Mouse (Mus musculus) CH12.LX (cell line): ENCODE data around the gene Clasp2.

Experiments used
- CTCF ChIP-seq, 2 experiments: IDR thresholded peaks in 1 of 2; conservative IDR thresholded peaks in 1 of 2; 2 replicates each; pipeline ENCODE4 v1.5.1; 2011 to 2012; ENCODE audit warnings: low read depth in 2 of 2, low read length in 2 of 2, improper control_type of control experiment in 1 of 2, inconsistent platforms in 1 of 2, mild to moderate bottlenecking in 1 of 2, moderate library complexity in 1 of 2
- POLR2A ChIP-seq: IDR thresholded peaks from 2 replicates; pipeline ENCODE4 v1.6.1; 2011; ENCODE audit warnings: low read depth, mild to moderate bottlenecking, improper control_type of control experiment, low read length
- SIN3A ChIP-seq: IDR thresholded peaks from 2 replicates; pipeline ENCODE4 v1.6.1; 2012; ENCODE audit warnings: low read length, improper control_type of control experiment, inconsistent platforms
- ZMIZ1 ChIP-seq: IDR thresholded peaks from 2 replicates; pipeline ENCODE4 v1.6.1; 2012; ENCODE audit warnings: low read depth, mild to moderate bottlenecking, inconsistent platforms, low read length, improper control_type of control experiment

GRCm38 (mm10) chr9:113735920-113736319 is 5.4 kb upstream of the Clasp2 start:
- no peak for TF ChIP-seq CTCF (conservative IDR thresholded peaks at IDR 0.05 in 1 of 2, IDR thresholded peaks at IDR 0.05 in 1 of 2; ENCODE audit: low read depth in 2 of 2, low read length in 2 of 2)
- no peak for TF ChIP-seq POLR2A
- no peak for TF ChIP-seq SIN3A
- TF ChIP-seq ZMIZ1, result no peak
